Mouse (Mus musculus): ENCODE measurements around the gene Mtap. TPM values are rescaled to one million over a fixed set of nuclear protein-coding genes. Genes with fewer than 3 reads are reported as not detected.

The Mtap gene
- total RNA-seq (2021): 1 to 10 TPM; 6.8 to 9.2 TPM
- long read RNA-seq, experiment 1, transcript Mtap-201 (8 exons, 2,797 nt): major isoform, 9 of 9 reads
- long read RNA-seq, experiment 1, partial matches to known transcripts: 0 of 9 reads
- long read RNA-seq, experiment 1, other reads (novel, unspliced or antisense): 0 of 9 reads
- long read RNA-seq, experiment 2, transcript Mtap-201 (8 exons, 2,797 nt): major isoform, 9 of 11 reads
- long read RNA-seq, experiment 2, partial matches to known transcripts: 2 of 11 reads
- long read RNA-seq, experiment 2, other reads (novel, unspliced or antisense): 0 of 11 reads

- peak; percentile 60 to 81 for DNase-seq (ENCODE audit: low spot score in 2 of 2)
These were observed at the start of gene Mtap for GRCm38 (mm10) chr4:89136906-89137541. Gene Mtap, plus strand, starts transcription at chr4:89137122.

GRCm38 (mm10) chr4:89089110-89089509, 47.8 kb upstream of the Mtap start:
- intact Hi-C loops (cut with DNase I): no loop called here
- DNase-seq (ENCODE audit: low spot score in 2 of 2): no peak

More at GRCm38 (mm10) chr4:89136906-89137541, at the start of gene Mtap:
- intact Hi-C loops (cut with DNase I): no loop called here

- no peak for DNase-seq (ENCODE audit: low spot score in 2 of 2)
These were observed 46.7 kb upstream of the Mtap start for GRCm38 (mm10) chr4:89090217-89090616.

GRCm38 (mm10) chr4:89092153-89092552, 44.8 kb upstream of the Mtap start:
- DNase-seq (ENCODE audit: low spot score in 2 of 2): no peak
- intact Hi-C loops (cut with DNase I): no loop called here

More at GRCm38 (mm10) chr4:89090217-89090616, 46.7 kb upstream of the Mtap start:
- intact Hi-C loops (cut with DNase I): no loop called here

- intact Hi-C loops (cut with DNase I): no loop called here
- DNase-seq (ENCODE audit: low spot score in 2 of 2): no peak
These were observed 42.1 kb upstream of the Mtap start for GRCm38 (mm10) chr4:89094773-89095172.

GRCm38 (mm10) chr4:89098261-89098660, 38.7 kb upstream of the Mtap start:
- intact Hi-C loops (cut with DNase I): no loop called here
- no peak for DNase-seq (ENCODE audit: low spot score in 2 of 2)

GRCm38 (mm10) chr4:89101276-89101675, 35.6 kb upstream of the Mtap start:
- intact Hi-C loops (cut with DNase I): no loop called here
- DNase-seq (ENCODE audit: low spot score in 2 of 2): no peak

- intact Hi-C loops (cut with DNase I): no loop called here
- no peak for DNase-seq (ENCODE audit: low spot score in 2 of 2)
These were observed 34.6 kb upstream of the Mtap start for GRCm38 (mm10) chr4:89102283-89102682.

GRCm38 (mm10) chr4:89105486-89105885, 31.4 kb upstream of the Mtap start:
- DNase-seq (ENCODE audit: low spot score in 2 of 2): no peak
- intact Hi-C loops (cut with DNase I): no loop called here

GRCm38 (mm10) chr4:89106505-89106904, 30.4 kb upstream of the Mtap start:
- intact Hi-C loops (cut with DNase I): no loop called here
- DNase-seq (ENCODE audit: low spot score in 2 of 2): no peak

- DNase-seq (ENCODE audit: low spot score in 2 of 2): no peak
- intact Hi-C loops (cut with DNase I): no loop called here
These were observed 24.7 kb upstream of the Mtap start for GRCm38 (mm10) chr4:89112168-89112710.

GRCm38 (mm10) chr4:89112782-89113181, 24.1 kb upstream of the Mtap start:
- DNase-seq (ENCODE audit: low spot score in 2 of 2): no peak
- intact Hi-C loops (cut with DNase I): no loop called here

GRCm38 (mm10) chr4:89116006-89116405, 20.9 kb upstream of the Mtap start:
- intact Hi-C loops (cut with DNase I): no loop called here
- DNase-seq (ENCODE audit: low spot score in 2 of 2): no peak

- intact Hi-C loops (cut with DNase I): no loop called here
These were observed 17.0 kb upstream of the Mtap start for GRCm38 (mm10) chr4:89119900-89120299.

GRCm38 (mm10) chr4:89120353-89120752, 16.6 kb upstream of the Mtap start:
- intact Hi-C loops (cut with DNase I): no loop called here
- DNase-seq (ENCODE audit: low spot score in 2 of 2): no peak

More at GRCm38 (mm10) chr4:89119900-89120299, 17.0 kb upstream of the Mtap start:
- no peak for DNase-seq (ENCODE audit: low spot score in 2 of 2)

GRCm38 (mm10) chr4:89123446-89124243, 13.3 kb upstream of the Mtap start:
- no peak for DNase-seq (ENCODE audit: low spot score in 2 of 2)
- intact Hi-C loops (cut with DNase I): no loop called here

- no peak for DNase-seq (ENCODE audit: low spot score in 2 of 2)
- intact Hi-C loops (cut with DNase I): loop anchor here (5.0 kb wide), 1 partner anchor 190 kb away; no protein-coding TSS in a partner anchor
These were observed 9.2 kb upstream of the Mtap start for GRCm38 (mm10) chr4:89127674-89128073.

GRCm38 (mm10) chr4:89128080-89128936, 8.6 kb upstream of the Mtap start:
- intact Hi-C loops (cut with DNase I): loop anchor here (5.0 kb wide), 1 partner anchor 191 kb away; no protein-coding TSS in a partner anchor
- peak in 1 of 2 experiments; percentile 21 for DNase-seq (ENCODE audit: low spot score in 2 of 2)

- intact Hi-C loops (cut with DNase I): loop anchor here (1.0 to 5.0 kb wide), 2 partner anchors 192 to 257 kb away; no protein-coding TSS in a partner anchor
- no peak for DNase-seq (ENCODE audit: low spot score in 2 of 2)
These were observed 8.0 kb upstream of the Mtap start for GRCm38 (mm10) chr4:89128937-89129277.

Data from left cerebral cortex, postnatal 14 days (tissue).